Mouse (Mus musculus) erythroblast, embryonic 14.5 days (primary cell): Measurements from ENCODE around the gene Htra1. TPM values are rescaled to one million over a fixed set of nuclear protein-coding genes. Genes with fewer than 3 reads are reported as not detected.

Source experiments
- H3K27me3 ChIP-seq: 2 replicates; pipeline ENCODE4 v1.6.1; 2012; ENCODE audit warnings: inconsistent platforms; ENCODE audit not compliant: control insufficient read depth
- H3K36me3 ChIP-seq: 2 replicates; pipeline ENCODE4 v1.6.1; 2012; ENCODE audit warnings: mild to moderate bottlenecking, inconsistent platforms; ENCODE audit not compliant: control insufficient read depth
- H3K4me1 ChIP-seq: 2 replicates; pipeline ENCODE4 v1.6.1; 2012; ENCODE audit warnings: inconsistent platforms; ENCODE audit not compliant: control insufficient read depth
- H3K4me3 ChIP-seq: replicated peaks from 2 replicates; pipeline ENCODE3; 2012; ENCODE audit warnings: moderate library complexity, mild to moderate bottlenecking, inconsistent platforms
- H3K9me3 ChIP-seq: 2 replicates; pipeline ENCODE4 v1.6.1; 2012; ENCODE audit warnings: low read length, inconsistent platforms, mixed read lengths; ENCODE audit not compliant: control insufficient read depth
- GATA1 ChIP-seq: IDR thresholded peaks from 2 replicates; pipeline ENCODE4 v1.6.1; 2012; ENCODE audit warnings: low read length, inconsistent platforms, mixed read lengths
- TAL1 ChIP-seq: IDR thresholded peaks from 3 replicates; pipeline ENCODE4 v1.6.1; 2012; ENCODE audit warnings: low read length, inconsistent platforms, mixed read lengths
- polyA plus RNA-seq: library from polyadenylated mRNA; stranded (reverse); fragments of >175 nt; gene quantifications from 2 replicates; pipeline ENCODE4 v1.2.3, GENCODE M21; 2012

Gene Htra1
- polyA plus RNA-seq, 1 experiment, result not detected

- TF ChIP-seq GATA1 (no peak), TAL1 (no peak)
Measured at GRCm38 (mm10) chr7:130930401-130930800, 5.5 kb upstream of the Htra1 start.

GRCm38 (mm10) chr7:130932921-130933320 lies 3.0 kb upstream of the Htra1 start:
- Histone ChIP-seq H3K4me3 (no peak overlapping the region), H3K9me3 (no peaks in the 10 kb centered on the region; the same call in 1 of the 2 replicates), H3K4me1 (no peaks in the 10 kb centered on the region), H3K36me3 (no peaks in the 10 kb centered on the region), H3K27me3 (peaks cover 51% of the 10 kb centered on the region)
- TF ChIP-seq TAL1, result no peak
- no peak for TF ChIP-seq GATA1

More at GRCm38 (mm10) chr7:130930401-130930800, 5.5 kb upstream of the Htra1 start:
- no peaks in the 10 kb centered on the region for H3K4me1 ChIP-seq
- no peaks in the 10 kb centered on the region for H3K36me3 ChIP-seq
- H3K27me3 ChIP-seq, result peaks cover 26% of the 10 kb centered on the region
- no peak overlapping the region for H3K4me3 ChIP-seq
- no peaks in the 10 kb centered on the region for H3K9me3 ChIP-seq

GRCm38 (mm10) chr7:130934654-130935053 lies 1.3 kb upstream of the Htra1 start:
- peaks cover 63% of the 10 kb centered on the region for H3K27me3 ChIP-seq
- H3K9me3 ChIP-seq, result no peaks in the 10 kb centered on the region; the same call in 1 of the 2 replicates
- H3K36me3 ChIP-seq, result no peaks in the 10 kb centered on the region
- TF ChIP-seq TAL1 (no peak), GATA1 (no peak)
- no peaks in the 10 kb centered on the region for H3K4me1 ChIP-seq
- H3K4me3 ChIP-seq, result no peak overlapping the region

GRCm38 (mm10) chr7:130935421-130935792 lies 504 bp upstream of the Htra1 start:
- no peak overlapping the region for H3K4me3 ChIP-seq
- TF ChIP-seq GATA1, result no peak
- no peak for TF ChIP-seq TAL1
- H3K9me3 ChIP-seq, result no peaks in the 10 kb centered on the region; the same call in 1 of the 2 replicates
- no peaks in the 10 kb centered on the region for H3K36me3 ChIP-seq
- peaks cover 63% of the 10 kb centered on the region for H3K27me3 ChIP-seq
- H3K4me1 ChIP-seq, result no peaks in the 10 kb centered on the region

- no peaks in the 10 kb centered on the region; the same call in 1 of the 2 replicates for H3K9me3 ChIP-seq
- peak overlapping the region; percentile 24 for H3K4me3 ChIP-seq
- H3K4me1 ChIP-seq, result no peaks in the 10 kb centered on the region
- H3K36me3 ChIP-seq, result no peaks in the 10 kb centered on the region
- no peak for TF ChIP-seq TAL1
- no peak for TF ChIP-seq GATA1
- H3K27me3 ChIP-seq, result peaks cover 63% of the 10 kb centered on the region
Measured at GRCm38 (mm10) chr7:130936472-130936951, 601 bp downstream of the Htra1 start.

GRCm38 (mm10) chr7:130937266-130937841 lies 1.4 kb downstream of the Htra1 start:
- no peak overlapping the region for H3K4me3 ChIP-seq
- TF ChIP-seq GATA1 (no peak), TAL1 (no peak)
- no peaks in the 10 kb centered on the region for H3K36me3 ChIP-seq
- peaks cover 63% of the 10 kb centered on the region for H3K27me3 ChIP-seq
- H3K4me1 ChIP-seq, result no peaks in the 10 kb centered on the region
- H3K9me3 ChIP-seq, result no peaks in the 10 kb centered on the region; the same call in 1 of the 2 replicates

GRCm38 (mm10) chr7:130938005-130938404 lies 2.1 kb downstream of the Htra1 start:
- no peaks in the 10 kb centered on the region for H3K4me1 ChIP-seq
- H3K9me3 ChIP-seq, result no peaks in the 10 kb centered on the region; the same call in 1 of the 2 replicates
- peaks cover 60% of the 10 kb centered on the region for H3K27me3 ChIP-seq
- H3K36me3 ChIP-seq, result no peaks in the 10 kb centered on the region
- TF ChIP-seq TAL1 (no peak), GATA1 (no peak)
- H3K4me3 ChIP-seq, result no peak overlapping the region

GRCm38 (mm10) chr7:130938896-130939295 lies 3.0 kb downstream of the Htra1 start:
- no peaks in the 10 kb centered on the region for H3K4me1 ChIP-seq
- no peaks in the 10 kb centered on the region for H3K36me3 ChIP-seq
- H3K27me3 ChIP-seq, result peaks cover 52% of the 10 kb centered on the region
- no peaks in the 10 kb centered on the region; the same call in 1 of the 2 replicates for H3K9me3 ChIP-seq
- H3K4me3 ChIP-seq, result no peak overlapping the region
- TF ChIP-seq TAL1 (no peak), GATA1 (no peak)

- no peak for TF ChIP-seq GATA1
- no peak for TF ChIP-seq TAL1
- Histone ChIP-seq H3K27me3 (peaks cover 34% of the 10 kb centered on the region), H3K9me3 (no peaks in the 10 kb centered on the region; the same call in 1 of the 2 replicates), H3K4me3 (no peak overlapping the region), H3K36me3 (no peaks in the 10 kb centered on the region), H3K4me1 (no peaks in the 10 kb centered on the region)
Measured at GRCm38 (mm10) chr7:130940733-130941132, 4.8 kb downstream of the Htra1 start.
